Mouse (Mus musculus) kidney, adult 2 months (tissue): ENCODE measurements around the gene Zc3h10.

Experiments used
- CTCF ChIP-seq: fragments of 200-500 bp; conservative IDR thresholded peaks from 2 replicates; pipeline ENCODE4 v1.5.1; 2011; ENCODE audit warnings: low read depth, mild to moderate bottlenecking, control low read depth, low read length, moderate library complexity, mixed read lengths; ENCODE audit not compliant: insufficient read depth, insufficient read length
- POLR2A ChIP-seq: fragments of 200-500 bp; IDR thresholded peaks from one replicate; pipeline ENCODE4 v1.6.1; 2011; ENCODE audit warnings: low read depth, low read length, control low read depth

DNA sequence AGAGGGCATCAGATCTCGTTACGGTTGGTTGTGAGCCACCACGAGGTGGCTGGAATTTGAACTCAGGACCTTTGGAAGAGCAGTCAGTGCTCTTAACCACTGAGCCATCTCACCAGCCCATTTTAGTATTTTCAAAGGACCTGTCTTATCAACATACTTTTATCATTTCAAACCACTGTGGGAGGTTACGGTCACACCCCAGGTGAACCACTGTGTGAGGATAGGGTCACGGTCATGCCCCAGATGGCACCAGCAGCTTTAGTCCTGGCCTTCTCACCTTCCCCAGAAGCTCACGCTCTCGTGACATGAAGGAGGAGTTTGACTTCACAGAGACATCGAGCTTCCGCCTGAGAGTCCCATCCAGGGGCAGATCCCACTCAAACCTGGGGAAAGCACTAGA, 36.4 kb downstream of the Zc3h10 start:
- TF ChIP-seq CTCF (no peak), POLR2A (no peak)
